Mouse (Mus musculus) layer of hippocampus, postnatal 10 days (tissue): ENCODE data around the gene Tmbim6. TPM values are rescaled to one million over a fixed set of nuclear protein-coding genes. Genes with fewer than 3 reads are reported as not detected.
"Not testable (repeated sequence)": the region's sequence is repeated elsewhere in the genome, so short reads cannot be mapped to it uniquely, and the experiment has no call there.

Experiments used
- DNase-seq, 2 experiments: peaks; one replicate each; pipeline ENCODE4 v3.0.0; 2021; ENCODE audit warnings: low spot score in 2 of 2
- total RNA-seq, 2 experiments: library from RNA; stranded (reverse); gene quantifications; 2 replicates each; pipeline ENCODE4 v1.2.3; 2021

Gene Tmbim6
- total RNA-seq, 2 experiments from 2014 or later = 356 to 357 TPM

DNA sequence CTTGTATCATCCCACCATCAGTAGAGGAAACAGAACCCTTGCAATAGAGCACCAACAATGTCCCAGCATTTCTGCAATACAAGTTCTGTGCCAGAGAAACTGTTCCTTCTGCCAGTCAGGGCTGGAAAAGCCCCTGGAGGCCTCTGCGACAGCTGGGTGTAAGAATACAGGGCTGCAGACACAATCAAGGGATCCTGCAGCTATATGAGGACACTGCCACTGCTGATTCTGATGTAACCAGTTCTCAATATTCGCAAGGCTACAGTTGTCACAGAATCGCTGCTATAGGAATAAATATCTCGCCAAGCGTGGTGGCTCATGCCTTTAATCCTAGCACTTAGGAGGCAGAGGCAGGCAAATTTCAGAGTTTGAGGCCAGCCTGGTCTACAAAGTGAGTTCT lies 16.4 kb upstream of the Tmbim6 start:
- no peak for DNase-seq

DNA sequence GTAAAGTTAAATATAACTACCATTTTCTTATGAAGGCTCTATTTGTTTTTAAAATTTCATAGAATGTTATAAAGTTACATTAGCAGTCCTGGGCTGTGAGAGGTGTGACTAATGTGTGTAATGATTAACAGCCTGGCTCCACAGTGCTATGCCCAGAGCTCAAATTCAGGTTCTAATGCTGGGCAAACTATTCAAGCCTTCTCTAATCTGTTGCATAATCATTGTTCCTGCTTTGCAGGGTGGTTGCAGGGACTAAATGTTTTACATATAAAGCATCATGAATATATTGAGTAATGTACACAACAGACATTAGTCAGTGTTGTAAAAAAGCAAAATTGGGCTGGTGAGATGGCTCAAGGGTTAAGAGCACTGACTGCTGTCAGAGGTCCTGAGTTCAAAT lies 9.8 kb upstream of the Tmbim6 start:
- no peak for DNase-seq

DNA sequence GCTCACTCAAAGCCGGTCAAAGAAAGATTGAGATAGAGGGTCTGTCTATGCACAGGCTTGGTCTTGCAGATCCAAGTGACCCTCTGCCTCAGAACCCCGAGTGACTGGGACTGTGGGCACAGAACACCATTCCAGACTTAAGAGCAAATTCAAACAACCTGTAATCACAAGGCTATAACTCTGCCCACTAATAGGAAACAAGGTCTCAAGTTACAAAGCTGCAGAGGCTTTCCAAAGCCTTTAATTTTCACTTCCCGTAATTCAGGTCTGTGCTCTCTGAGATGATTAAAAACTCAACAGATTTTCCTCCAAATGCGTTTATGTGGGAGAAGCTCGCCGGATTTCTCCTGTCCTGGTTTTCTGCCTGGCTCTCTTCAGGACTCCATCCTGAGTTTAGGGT lies 8.6 kb upstream of the Tmbim6 start:
- DNase-seq = no peak

DNA sequence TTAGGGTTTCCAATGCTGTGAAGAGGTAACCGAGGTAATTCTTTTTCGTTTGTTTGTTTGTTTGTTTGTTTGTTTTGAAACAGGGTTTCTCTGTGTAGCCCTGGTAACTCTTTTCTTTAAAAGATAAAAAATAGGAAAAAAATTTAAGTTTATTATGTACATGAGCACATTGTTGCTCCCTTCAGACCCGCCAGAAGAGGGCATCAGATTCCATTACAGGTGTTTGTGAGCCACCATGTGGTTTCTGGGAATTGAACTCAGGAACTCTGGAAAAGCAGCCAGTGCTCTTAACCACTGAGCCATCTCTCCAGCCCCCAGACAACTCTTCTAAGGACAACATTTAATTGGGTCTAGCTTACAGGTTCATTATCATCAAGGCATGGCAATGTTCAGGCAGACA lies 6.6 kb upstream of the Tmbim6 start:
- not testable (repeated sequence) for DNase-seq

DNA sequence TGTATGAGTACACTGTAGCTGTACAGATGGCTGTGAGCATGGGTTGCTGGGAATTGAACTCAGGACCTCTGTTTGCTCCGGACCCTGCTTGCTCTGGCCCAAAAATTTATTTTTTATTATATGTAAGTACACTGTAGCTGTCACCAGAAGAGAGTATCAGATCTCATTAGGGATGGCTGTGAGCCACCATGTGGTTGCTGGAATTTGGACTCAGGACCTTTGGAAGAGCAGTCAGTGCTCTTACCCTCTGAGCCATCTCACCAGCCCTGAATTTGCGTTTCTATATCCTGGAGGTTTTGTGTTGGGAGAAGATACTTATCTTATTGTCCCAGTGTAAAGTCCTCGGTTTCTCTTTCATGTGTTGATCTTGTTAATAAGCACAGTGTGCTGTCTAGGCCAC lies 5.9 kb upstream of the Tmbim6 start:
- no peak for DNase-seq

DNA sequence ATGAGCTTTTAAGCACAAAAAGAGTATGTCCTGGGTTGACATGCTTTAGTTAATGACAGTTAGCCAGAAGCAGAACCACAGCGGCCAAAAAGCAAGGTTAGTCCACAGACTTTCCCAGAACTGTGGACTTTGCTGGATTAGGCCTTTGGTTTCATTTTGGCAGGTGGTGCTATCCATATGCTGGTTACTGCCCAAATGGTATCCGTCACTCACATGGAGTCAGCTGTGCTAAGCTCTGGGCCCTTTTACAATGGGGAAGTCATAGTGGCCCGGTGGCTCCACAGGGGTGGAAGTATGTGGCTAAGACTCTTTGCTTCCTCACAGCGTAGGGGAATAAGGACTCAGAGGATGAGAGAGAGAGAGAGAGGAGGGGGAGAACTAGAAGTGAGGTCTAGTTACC lies 4.7 kb upstream of the Tmbim6 start:
- DNase-seq = no peak

DNA sequence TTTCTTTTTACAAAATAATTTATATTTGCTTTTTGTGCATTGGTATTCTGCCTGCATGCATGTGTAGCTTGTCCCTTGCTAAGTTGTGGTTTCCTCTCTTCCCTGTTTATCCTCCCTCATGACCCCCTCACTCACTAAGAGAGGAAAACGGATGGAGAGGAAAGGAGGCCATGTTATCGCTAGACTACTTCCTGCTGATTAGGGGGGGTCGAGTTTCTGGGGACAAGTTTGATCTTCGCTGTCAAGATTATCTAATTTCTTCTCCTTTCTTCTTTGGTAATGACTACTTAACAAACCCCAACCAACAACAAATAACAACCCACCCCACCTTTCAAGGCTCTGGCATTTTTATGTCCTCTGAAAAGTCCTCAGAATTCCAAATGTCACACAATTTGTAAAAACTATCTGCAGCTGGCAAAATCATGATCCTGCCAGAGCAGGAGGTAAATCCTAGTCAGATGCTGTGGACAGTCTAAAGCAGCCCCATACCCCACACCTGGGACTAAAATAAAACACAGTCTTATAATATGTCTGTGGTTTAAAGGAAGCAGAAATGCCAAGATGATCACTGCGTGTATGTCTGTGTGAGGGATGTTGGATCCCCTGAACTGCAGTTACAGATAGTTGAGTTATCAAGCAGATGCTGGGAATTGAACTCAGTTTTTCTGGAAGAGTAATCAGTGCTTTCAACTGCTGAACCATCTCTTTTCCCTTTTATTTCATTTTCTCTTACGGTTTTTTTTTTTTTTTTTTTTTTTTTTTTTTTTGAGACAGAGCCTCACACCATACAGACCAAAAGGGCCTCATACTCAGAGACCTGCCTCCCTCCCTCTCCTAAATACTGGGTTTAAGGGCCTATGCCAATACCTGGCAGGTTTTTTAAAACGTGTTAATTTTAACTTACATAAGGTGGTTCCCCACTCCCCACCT lies 1.9 kb upstream of the Tmbim6 start:
- DNase-seq = no peak

DNA sequence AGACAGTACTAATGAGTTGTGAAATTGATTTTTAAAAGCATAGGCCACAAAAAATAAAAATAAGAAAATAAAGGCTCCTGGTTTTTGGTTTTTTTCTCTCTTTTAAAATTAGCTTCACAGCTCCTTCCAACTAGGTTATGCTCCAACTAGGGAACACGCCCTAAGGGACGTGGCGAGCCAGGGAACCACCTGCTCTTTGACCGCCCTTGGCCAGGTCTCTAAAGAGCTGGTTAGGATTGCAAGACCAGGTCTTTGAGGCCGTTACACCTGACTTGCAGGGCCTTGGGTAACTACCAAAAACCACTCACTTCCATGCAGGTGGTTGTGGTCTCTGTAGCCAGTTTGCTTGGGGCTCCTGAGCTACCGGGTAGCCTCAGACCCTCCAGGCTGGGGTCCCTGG lies 707 bp upstream of the Tmbim6 start:
- DNase-seq = no peak

DNA sequence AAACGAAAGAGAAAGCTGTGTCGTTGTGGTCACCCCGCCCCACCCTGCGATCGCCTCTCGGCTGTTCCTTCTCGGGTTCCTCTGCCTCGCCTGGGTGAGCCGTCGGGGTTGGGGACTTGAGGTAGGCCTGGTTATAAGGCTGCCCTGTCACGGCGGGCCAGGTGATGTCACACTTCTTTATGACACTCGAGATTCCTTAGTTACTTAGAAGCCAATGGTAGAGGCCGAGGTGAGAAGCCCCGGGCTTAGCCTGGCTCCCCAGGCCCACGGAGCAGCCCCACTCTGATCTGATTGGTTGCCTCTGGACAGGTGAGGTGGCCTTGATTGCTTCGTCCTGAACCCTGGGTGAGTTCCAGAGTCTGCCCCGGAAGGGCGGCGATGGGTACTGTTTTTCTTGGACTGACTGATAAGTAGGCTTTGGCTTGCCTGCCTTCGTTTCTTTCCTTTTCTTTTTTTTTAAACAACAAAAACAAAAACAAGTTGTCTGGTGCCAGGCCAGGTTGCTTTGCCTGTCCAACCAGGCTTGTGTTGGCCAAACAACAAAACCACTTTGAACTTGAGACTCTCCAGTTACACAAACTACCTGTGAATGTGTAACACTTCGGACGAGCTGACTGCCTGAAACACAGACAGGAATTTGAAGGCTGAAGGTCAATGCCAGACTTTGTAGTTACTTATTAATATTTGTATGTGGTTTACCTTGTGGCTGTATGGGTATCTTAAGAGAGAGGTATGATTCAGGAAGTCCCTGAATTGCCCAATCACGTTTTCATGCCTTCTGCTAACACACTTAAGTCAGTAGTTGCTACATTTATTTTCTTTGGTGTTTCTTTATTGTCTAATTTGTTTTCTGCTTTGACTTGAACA lies 937 bp downstream of the Tmbim6 start:
- no peak for DNase-seq

DNA sequence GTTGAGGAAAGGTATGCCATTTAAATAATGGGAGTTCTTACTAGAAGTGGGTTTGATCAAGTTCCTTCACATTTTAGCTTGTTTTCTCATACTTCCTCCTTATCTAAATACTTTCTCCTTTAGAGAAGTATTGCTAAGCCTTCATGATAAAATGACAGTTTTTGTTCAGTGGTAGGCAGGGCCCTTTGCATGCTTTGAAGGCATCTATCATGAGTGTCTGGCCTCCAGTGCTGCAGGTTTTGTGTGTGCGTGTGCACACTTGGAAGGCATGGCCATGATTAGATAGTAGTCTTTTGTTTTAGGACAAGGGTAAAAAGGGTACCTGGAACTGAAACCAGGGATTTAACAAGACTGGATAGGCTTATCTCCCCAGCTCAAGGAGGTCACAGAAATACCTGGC lies 3.8 kb downstream of the Tmbim6 start:
- DNase-seq = no peak

DNA sequence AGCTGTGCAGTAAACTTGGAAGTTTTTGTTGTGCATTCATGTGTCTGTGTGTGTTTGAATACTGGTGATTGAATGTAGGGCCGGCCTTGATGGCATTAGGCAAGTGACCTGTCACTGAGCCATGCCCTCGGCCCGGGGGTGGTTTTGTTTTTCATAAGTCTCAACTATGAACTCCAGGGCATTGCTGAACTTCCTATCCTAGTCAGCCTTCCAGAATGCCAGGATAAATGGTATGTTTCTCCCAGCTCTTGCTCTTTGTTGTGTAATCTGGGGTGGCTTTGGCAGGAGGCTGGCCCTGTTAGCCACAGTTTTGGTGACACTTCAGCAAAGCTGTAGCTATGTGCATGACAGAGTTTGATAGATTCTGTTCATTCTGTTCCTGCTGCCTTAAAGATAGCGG lies 4.2 kb downstream of the Tmbim6 start:
- no peak for DNase-seq

DNA sequence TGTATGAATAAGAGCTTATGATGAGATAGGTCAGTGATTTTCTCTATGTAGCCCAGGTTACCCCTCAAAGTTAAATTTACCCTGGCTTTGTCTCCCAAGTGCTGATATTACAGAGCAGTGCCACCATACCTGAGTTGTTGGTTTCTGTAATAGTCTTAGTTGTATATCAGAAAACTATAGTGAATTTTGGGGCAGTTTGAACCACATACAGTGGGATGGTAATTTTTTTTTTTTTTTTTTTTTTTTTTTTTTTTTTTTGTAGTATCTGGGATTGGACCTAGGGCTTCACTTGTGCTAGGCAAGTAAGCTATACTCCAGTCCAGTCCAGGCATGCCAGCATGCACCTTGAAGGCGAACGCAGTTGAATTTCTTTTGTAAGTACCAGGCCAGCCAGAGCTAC lies 4.9 kb downstream of the Tmbim6 start:
- DNase-seq = no peak

DNA sequence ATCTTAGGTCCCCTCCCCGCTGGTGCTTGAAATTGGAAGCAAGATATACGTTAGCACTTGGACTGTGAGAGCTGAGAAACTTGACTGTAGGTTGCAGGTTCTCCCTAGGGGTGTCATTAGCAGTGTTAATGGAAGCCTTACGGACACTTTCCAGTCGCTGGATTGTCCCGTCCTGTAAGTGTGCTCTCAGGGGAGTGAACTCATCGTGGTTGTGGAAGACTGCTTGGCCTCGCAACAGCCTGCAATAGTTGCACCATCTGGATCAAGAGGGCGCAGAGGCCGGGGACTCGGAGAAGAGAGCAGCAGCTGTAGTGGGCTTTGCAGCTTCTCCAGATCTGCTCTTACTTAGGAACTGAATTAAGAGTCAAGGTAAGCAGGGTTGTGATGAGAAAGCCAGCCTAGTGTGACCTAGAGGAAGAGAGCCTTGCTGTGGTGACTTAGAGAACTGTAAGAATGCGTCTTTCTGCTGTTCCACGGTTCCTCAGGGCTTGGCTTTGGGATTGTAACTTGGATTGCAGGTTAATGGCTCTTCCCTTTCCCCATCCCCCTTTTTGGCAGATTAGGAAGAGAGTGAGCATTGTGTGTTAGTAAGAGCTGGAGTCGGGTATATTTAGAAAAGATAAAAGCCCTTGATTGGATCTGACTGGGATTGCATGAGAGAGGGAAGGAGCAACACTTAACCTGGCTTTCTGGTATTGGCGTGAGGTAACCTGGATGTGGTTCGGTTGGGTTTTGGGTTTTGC lies 7.0 kb downstream of the Tmbim6 start:
- DNase-seq = no peak

DNA sequence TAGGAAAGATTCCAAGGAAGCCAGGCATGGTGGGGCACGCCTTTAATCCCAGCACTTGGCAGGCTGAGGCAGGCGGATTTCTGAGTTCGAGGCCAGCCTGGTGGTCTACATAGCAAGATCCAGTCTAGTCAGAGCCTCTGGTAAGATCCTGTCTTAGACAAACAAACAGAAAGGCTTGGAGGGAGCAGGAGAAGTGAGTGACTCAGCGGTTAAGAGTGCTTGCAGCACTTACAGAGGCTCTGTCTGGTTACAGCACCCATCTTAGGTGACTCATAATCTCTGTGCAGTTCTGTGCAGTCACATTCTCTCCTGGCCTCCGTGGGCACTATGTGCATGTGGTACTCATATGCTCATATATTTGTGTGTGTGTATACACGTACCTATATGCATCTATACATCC lies 7.9 kb downstream of the Tmbim6 start:
- DNase-seq = no peak

DNA sequence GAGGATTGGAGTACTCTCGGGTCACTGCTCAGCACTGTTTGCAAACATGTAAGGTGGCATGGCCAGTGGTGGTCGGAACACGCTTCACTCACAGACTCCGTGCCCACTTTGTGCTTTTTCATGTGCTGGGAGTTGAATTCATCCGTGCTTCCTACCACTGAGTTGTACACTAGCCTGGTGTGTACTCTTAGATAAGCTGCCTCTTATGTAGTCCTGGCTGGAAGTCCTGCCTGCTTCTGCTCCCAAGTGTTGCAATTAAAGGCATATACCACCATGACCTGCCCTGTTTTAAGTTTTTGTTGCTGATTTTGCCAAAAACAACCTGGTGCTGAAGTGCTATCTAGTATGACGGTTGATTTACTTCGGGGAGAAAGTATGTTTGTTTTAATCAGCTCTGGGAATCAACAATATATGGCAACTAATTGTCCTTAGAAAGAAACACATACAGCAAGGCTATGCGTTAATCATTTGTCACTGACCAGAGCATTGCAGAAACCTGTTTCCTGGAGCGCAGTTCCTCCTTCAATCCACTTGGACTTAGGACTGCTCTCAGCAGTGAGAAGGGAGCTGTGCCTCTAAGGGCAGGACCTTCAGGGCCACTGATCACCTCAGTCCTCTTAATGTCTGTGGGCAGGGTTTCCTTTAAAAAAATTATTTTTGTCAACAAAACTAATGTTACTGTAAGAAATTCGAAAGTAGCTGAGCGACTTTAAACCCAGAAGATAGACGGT lies 10.6 kb downstream of the Tmbim6 start:
- no peak for DNase-seq

DNA sequence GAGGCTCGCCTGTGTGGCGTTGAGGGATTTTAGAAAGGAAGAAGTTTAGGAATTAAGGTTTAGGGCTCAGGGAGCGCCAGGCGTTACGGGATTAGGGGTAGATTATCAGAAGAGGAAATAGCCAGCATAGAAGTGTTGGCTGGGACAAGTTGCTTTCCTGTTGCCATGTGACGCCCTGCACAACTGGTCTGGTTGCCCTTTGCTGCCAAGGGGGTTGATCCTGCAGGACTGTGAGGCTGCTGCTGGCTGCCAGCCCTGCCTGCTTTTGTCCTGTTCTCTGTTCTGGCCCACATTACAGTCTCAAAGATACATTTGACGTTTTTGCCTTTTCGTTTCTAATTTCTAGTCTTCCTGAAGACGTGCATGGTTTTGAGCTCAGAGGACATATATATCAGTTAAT lies 12.5 kb downstream of the Tmbim6 start:
- DNase-seq = no peak

DNA sequence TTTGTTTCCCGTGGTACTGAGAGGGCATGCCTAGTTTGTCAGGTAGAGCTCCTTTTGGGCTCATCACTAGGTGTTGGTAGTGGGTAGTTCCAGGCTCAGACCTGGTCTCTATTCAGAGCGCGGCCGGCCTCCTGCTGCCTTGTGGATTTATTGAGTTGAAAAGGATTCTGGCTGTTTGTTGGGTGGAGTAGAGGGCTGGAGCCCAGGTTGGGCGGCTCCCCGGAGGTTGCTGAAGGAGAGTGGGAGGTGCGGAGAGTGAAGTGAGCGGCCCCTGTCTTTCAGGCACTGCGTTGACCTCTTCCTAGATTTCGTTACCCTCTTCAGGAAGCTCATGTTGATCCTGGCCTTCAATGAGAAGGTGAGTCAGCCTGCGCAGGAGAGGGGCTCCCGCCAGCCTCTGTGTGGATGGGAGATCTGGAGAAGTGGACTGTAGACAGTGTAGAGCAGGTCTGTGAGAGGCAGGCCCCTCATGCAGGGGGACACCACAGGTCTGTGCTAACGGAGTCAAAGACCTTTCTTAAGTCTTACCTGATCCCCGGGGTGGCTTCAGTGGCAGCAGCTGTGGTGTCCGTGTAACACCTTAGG lies 14.4 kb downstream of the Tmbim6 start:
- DNase-seq = no peak

DNA sequence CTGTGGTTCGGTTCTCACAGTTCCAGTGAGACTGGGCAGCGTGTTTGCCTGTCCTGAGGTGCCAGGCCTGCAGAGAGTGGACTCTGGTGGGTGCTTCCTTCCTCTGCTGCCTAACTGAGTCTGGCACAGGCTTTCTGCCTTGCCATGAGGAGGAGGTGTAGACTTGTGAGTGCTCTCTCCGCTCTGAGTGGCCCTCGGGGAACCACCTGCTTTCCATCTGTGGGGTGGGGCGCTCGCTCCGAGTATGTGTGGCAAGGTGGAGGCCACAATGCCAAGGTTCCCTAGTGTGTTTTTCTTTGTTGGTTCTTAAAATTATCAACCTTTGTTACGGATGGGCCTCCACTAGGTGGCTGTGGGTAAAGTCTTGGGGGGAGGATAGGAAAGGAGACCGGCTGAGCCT lies 16.2 kb downstream of the Tmbim6 start:
- DNase-seq = no peak

DNA sequence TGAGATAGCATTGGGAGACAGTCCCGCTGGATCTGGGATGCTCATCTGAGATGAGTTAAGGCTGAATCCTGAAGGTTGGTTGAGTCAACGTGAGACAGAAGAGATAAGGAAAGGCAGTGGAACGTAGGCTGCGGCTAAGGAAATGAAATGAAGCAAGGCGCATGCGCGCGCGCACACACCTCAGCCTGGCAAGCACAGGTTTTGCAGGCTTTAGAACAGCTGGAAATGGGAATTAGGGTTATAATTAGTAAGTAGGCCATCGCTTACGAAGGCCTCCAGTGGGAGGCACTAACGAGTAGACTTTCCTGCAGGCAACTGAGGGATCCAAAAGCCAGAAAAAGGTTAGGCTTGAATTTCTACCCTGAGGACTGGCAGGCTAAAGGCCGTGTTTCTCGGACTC lies 19.1 kb downstream of the Tmbim6 start:
- DNase-seq = no peak

DNA sequence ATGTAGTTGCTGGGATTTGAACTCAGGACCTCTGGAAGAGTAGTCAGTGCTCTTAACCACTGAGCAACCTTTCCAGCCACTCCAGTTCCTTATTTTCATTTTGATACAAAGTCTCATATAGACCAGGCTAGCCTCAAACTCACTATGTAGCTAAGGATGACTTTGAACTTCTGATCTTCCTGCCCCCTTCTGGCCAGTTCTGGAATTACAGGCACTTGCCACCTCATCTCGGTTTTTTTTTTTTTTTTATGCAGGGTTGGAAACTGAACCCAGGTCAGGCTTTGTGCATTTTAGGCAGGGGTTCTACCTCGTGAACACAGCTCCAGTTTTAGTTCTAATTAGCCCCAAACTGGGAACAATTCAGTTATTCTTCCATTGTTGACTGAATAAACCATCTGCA lies 23.1 kb downstream of the Tmbim6 start:
- peak; percentile 61 to 66 for DNase-seq
